Mouse (Mus musculus): ENCODE measurements at regions not wholly inside any gene's neighbourhood (a gene's known extent, or its start where the extent isn't known, plus 50 kb on each side); places are given as distances from the start of the nearest gene placed in this dataset.

DNA sequence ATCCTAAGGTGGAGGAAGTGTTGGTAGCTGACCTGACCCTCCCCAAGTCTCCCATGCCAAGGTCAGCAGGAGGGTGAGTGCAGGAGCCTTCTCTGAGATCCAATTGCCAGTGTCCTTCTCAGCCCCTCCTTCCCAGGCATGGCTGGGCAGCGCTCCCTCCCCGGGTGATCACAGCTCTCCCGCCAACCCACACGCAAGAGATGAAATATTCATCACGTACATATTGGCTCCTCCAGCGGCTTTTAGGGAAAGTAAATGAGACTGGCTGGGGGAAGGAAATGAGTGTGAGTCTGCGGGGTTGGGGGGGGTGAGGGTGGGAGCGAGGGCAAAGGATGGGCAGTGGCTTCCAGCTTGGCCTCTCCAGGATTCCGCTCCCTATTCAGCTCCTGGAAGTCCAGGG, 113.0 kb upstream of the Lhx1 start:
- H3K79me2 ChIP-seq (ENCODE audit: control insufficient read depth, insufficient read depth): no peaks in the 10 kb centered on the region
- H3K79me3 ChIP-seq (ENCODE audit: low read depth): no peaks in the 10 kb centered on the region
- H3K36me3 ChIP-seq (ENCODE audit: control insufficient read depth, insufficient read depth): no peaks in the 10 kb centered on the region
- H3K27me3 ChIP-seq (ENCODE audit: control insufficient read depth, insufficient read depth, insufficient read length): peaks cover 61% of the 10 kb centered on the region
- TF ChIP-seq MYOG (IDR thresholded peaks at IDR 0.05; ENCODE audit: control insufficient read depth, extremely low read depth, insufficient read length) (no peak), USF1 (IDR thresholded peaks at IDR 0.05; ENCODE audit: low read depth) (no peak), MAX (IDR thresholded peaks at IDR 0.05) (no peak), MYOD1 (IDR thresholded peaks at IDR 0.05; ENCODE audit: control insufficient read depth, insufficient read length, low read depth) (no peak), FOSL1 (IDR thresholded peaks at IDR 0.05; ENCODE audit: insufficient read depth, low read length, poor library complexity, severe bottlenecking) (no peak), CTCF (IDR thresholded peaks at IDR 0.05; ENCODE audit: control insufficient read depth, insufficient read depth, insufficient read length) (no peak), CEBPB (IDR thresholded peaks at IDR 0.05; ENCODE audit: low read depth) (no peak)
- H3K4me3 ChIP-seq (ENCODE audit: insufficient read depth, poor library complexity, severe bottlenecking): no peak overlapping the region
- H3ac ChIP-seq (ENCODE audit: control insufficient read depth, insufficient read length, low read depth): no peak overlapping the region

DNA sequence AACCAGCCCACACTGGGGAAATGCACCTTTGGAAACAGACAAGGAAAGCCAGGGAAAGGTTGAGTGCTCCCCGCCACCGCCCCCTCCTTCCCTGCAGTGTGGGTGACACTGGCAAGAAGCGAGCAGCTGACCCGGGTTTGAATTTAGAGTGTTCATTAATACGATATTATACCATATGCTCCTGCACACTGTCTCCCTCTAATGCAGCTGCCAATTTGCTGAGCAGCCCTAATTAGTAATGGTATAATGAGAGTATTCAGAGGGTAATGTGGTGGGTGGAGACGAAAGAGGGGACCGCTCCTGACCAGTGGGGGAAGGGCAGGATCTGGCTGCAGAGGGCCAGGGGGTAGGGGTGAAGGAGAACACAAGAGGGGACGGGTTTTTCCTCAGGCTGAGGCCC, 111.9 kb upstream of the Lhx1 start:
- Histone ChIP-seq H3K36me3 (ENCODE audit: control insufficient read depth, insufficient read depth) (no peaks in the 10 kb centered on the region), H3K4me3 (ENCODE audit: insufficient read depth, poor library complexity, severe bottlenecking) (no peak overlapping the region), H3K79me2 (ENCODE audit: control insufficient read depth, insufficient read depth) (no peaks in the 10 kb centered on the region), H3K79me3 (ENCODE audit: low read depth) (no peaks in the 10 kb centered on the region), H3K27me3 (ENCODE audit: control insufficient read depth, insufficient read depth, insufficient read length) (peaks cover 55% of the 10 kb centered on the region), H3ac (ENCODE audit: control insufficient read depth, insufficient read length, low read depth) (no peak overlapping the region)
- no peak for TF ChIP-seq CTCF (IDR thresholded peaks at IDR 0.05; ENCODE audit: control insufficient read depth, insufficient read depth, insufficient read length)
- TF ChIP-seq MYOG (IDR thresholded peaks at IDR 0.05; ENCODE audit: control insufficient read depth, extremely low read depth, insufficient read length): no peak

GRCm38 (mm10) chr11:84634990-84635389, 109.7 kb upstream of the Lhx1 start:
- Histone ChIP-seq H3K36me3 (ENCODE audit: control insufficient read depth, insufficient read depth) (no peaks in the 10 kb centered on the region), H3ac (ENCODE audit: control insufficient read depth, insufficient read length, low read depth) (no peak overlapping the region), H3K27me3 (ENCODE audit: control insufficient read depth, insufficient read depth, insufficient read length) (peaks cover 41% of the 10 kb centered on the region), H3K4me3 (ENCODE audit: insufficient read depth, poor library complexity, severe bottlenecking) (no peak overlapping the region), H3K79me3 (ENCODE audit: low read depth) (no peaks in the 10 kb centered on the region), H3K79me2 (ENCODE audit: control insufficient read depth, insufficient read depth) (no peaks in the 10 kb centered on the region)
- no peak for TF ChIP-seq MYOD1 (IDR thresholded peaks at IDR 0.05; ENCODE audit: control insufficient read depth, insufficient read length, low read depth)
- no peak for TF ChIP-seq MAX (IDR thresholded peaks at IDR 0.05)
- TF ChIP-seq CTCF (IDR thresholded peaks at IDR 0.05; ENCODE audit: control insufficient read depth, insufficient read depth, insufficient read length): no peak
- TF ChIP-seq USF1 (IDR thresholded peaks at IDR 0.05; ENCODE audit: low read depth): no peak
- TF ChIP-seq CEBPB (IDR thresholded peaks at IDR 0.05; ENCODE audit: low read depth): no peak
- no peak for TF ChIP-seq FOSL1 (IDR thresholded peaks at IDR 0.05; ENCODE audit: insufficient read depth, low read length, poor library complexity, severe bottlenecking)
- TF ChIP-seq MYOG (IDR thresholded peaks at IDR 0.05; ENCODE audit: control insufficient read depth, extremely low read depth, insufficient read length): no peak

GRCm38 (mm10) chr11:84633300-84633699, 108.0 kb upstream of the Lhx1 start:
- H3ac ChIP-seq (ENCODE audit: control insufficient read depth, insufficient read length, low read depth): no peak overlapping the region
- H3K79me2 ChIP-seq (ENCODE audit: control insufficient read depth, insufficient read depth): no peaks in the 10 kb centered on the region
- TF ChIP-seq CTCF (IDR thresholded peaks at IDR 0.05; ENCODE audit: control insufficient read depth, insufficient read depth, insufficient read length): no peak
- no peak for TF ChIP-seq USF1 (IDR thresholded peaks at IDR 0.05; ENCODE audit: low read depth)
- TF ChIP-seq MYOD1 (IDR thresholded peaks at IDR 0.05; ENCODE audit: control insufficient read depth, insufficient read length, low read depth): no peak
- TF ChIP-seq CEBPB (IDR thresholded peaks at IDR 0.05; ENCODE audit: low read depth): no peak
- no peak for TF ChIP-seq MYOG (IDR thresholded peaks at IDR 0.05; ENCODE audit: control insufficient read depth, extremely low read depth, insufficient read length)
- no peak for TF ChIP-seq FOSL1 (IDR thresholded peaks at IDR 0.05; ENCODE audit: insufficient read depth, low read length, poor library complexity, severe bottlenecking)
- no peak for TF ChIP-seq MAX (IDR thresholded peaks at IDR 0.05)
- H3K79me3 ChIP-seq (ENCODE audit: low read depth): no peaks in the 10 kb centered on the region
- no peaks in the 10 kb centered on the region for H3K36me3 ChIP-seq (ENCODE audit: control insufficient read depth, insufficient read depth)
- H3K4me3 ChIP-seq (ENCODE audit: insufficient read depth, poor library complexity, severe bottlenecking): no peak overlapping the region
- H3K27me3 ChIP-seq (ENCODE audit: control insufficient read depth, insufficient read depth, insufficient read length): peaks cover 32% of the 10 kb centered on the region

DNA sequence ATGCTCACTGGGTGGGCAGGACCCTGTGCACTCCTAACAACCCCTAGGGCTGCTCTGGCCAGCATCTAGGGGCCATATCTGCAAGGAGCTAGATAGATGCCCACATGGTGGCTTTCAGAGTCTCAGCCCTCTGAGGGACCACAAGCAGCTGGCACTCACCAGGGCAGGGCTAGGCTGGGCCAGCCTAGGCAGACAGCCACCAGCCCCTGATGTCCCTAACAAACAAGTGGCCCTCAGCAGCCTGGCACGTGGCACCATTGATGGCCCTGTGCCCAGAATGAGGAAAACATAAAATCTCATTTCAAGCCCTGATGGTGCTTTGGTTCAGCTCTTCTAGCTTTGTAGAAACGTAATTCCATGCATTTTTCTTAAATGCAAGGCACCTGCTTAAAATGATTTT, 102.8 kb upstream of the Lhx1 start:
- peaks cover 26% of the 10 kb centered on the region for H3K27me3 ChIP-seq (ENCODE audit: control insufficient read depth, insufficient read depth, insufficient read length)
- no peaks in the 10 kb centered on the region for H3K79me2 ChIP-seq (ENCODE audit: control insufficient read depth, insufficient read depth)
- H3K36me3 ChIP-seq (ENCODE audit: control insufficient read depth, insufficient read depth): no peaks in the 10 kb centered on the region
- no peak overlapping the region for H3K4me3 ChIP-seq (ENCODE audit: insufficient read depth, poor library complexity, severe bottlenecking)
- no peak overlapping the region for H3ac ChIP-seq (ENCODE audit: control insufficient read depth, insufficient read length, low read depth)
- TF ChIP-seq MYOG (IDR thresholded peaks at IDR 0.05; ENCODE audit: control insufficient read depth, extremely low read depth, insufficient read length) (no peak), MYOD1 (IDR thresholded peaks at IDR 0.05; ENCODE audit: control insufficient read depth, insufficient read length, low read depth) (no peak), CEBPB (IDR thresholded peaks at IDR 0.05; ENCODE audit: low read depth) (no peak), USF1 (IDR thresholded peaks at IDR 0.05; ENCODE audit: low read depth) (no peak), FOSL1 (IDR thresholded peaks at IDR 0.05; ENCODE audit: insufficient read depth, low read length, poor library complexity, severe bottlenecking) (no peak), CTCF (IDR thresholded peaks at IDR 0.05; ENCODE audit: control insufficient read depth, insufficient read depth, insufficient read length) (no peak), MAX (IDR thresholded peaks at IDR 0.05) (no peak)
- H3K79me3 ChIP-seq (ENCODE audit: low read depth): no peaks in the 10 kb centered on the region

DNA sequence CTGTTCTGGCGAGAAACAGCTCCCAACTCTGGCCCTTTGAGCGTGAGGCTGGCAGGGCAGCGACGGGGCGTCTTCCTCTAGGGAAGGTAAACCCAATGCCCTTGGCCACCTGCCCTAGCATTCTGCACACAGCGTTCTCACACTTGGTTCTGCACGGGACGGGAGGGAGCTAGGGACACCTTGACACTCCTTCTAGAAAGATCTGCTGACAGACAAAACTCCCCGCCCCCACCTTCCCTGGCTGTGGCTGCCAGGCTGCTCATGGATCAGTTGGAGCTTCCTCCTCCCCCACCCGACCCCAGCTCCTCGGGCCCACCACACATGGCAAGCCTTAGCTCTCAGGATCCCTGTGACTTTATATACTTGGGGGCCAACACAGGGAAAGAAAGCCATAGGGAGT, 102.3 kb upstream of the Lhx1 start:
- Histone ChIP-seq H3K79me2 (ENCODE audit: control insufficient read depth, insufficient read depth) (no peaks in the 10 kb centered on the region), H3K79me3 (ENCODE audit: low read depth) (no peaks in the 10 kb centered on the region), H3ac (ENCODE audit: control insufficient read depth, insufficient read length, low read depth) (no peak overlapping the region), H3K36me3 (ENCODE audit: control insufficient read depth, insufficient read depth) (no peaks in the 10 kb centered on the region), H3K4me3 (ENCODE audit: insufficient read depth, poor library complexity, severe bottlenecking) (no peak overlapping the region), H3K27me3 (ENCODE audit: control insufficient read depth, insufficient read depth, insufficient read length) (peaks cover 26% of the 10 kb centered on the region)
- no peak for TF ChIP-seq USF1 (IDR thresholded peaks at IDR 0.05; ENCODE audit: low read depth)
- no peak for TF ChIP-seq CTCF (IDR thresholded peaks at IDR 0.05; ENCODE audit: control insufficient read depth, insufficient read depth, insufficient read length)
- TF ChIP-seq FOSL1 (IDR thresholded peaks at IDR 0.05; ENCODE audit: insufficient read depth, low read length, poor library complexity, severe bottlenecking): no peak
- TF ChIP-seq MYOD1 (IDR thresholded peaks at IDR 0.05; ENCODE audit: control insufficient read depth, insufficient read length, low read depth): no peak
- no peak for TF ChIP-seq CEBPB (IDR thresholded peaks at IDR 0.05; ENCODE audit: low read depth)
- no peak for TF ChIP-seq MAX (IDR thresholded peaks at IDR 0.05)
- TF ChIP-seq MYOG (IDR thresholded peaks at IDR 0.05; ENCODE audit: control insufficient read depth, extremely low read depth, insufficient read length): no peak

Measured in C2C12 (cell line).